22 mouse cellular contexts compared by ENCODE assay signal in the genomic region with DNA sequence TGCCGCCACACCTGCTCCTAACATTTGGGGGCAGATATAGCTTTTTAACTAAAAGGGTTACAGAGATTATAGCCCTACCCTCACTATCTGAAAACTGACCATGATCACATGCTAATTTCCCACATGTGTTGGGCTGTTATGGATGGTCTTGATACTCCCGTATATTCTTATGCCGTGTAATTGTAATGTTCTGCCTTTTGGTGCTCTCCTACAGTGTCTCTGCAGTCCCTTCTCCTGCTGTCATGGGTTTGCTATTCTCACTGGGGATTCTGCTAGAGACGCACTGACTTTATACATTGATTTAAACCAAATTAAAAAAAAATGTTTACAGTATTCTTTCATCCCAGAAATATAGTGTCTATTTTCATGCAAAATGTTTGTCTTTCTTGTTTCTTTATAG.
DNase-seq lines count a peak whose midpoint lies in the region; ATAC-seq lines count a peak whose summit lies in the region.
"Had no signal": no experiment of that assay in that cellular context is flagged by ENCODE, and none has a peak within 500 bp of the region (broad histone marks: within the 10 kb centered on the region; RNA-seq: fewer than 3 reads in every experiment).

No protein-coding gene starts in this region.

- peaks cover 22% of the 10 kb centered on the region for H3K4me1 ChIP-seq in hindbrain, embryonic 12.5 days
- H3K4me1 ChIP-seq in hindbrain, embryonic 16.5 days (ENCODE audit: control insufficient read depth, insufficient read depth, low read depth, low read length) = peaks cover 4% of the 10 kb centered on the region
- H3K4me1 ChIP-seq in neural tube, embryonic 11.5 days (ENCODE audit: control insufficient read depth, insufficient read depth, low read length) = peaks cover 10% of the 10 kb centered on the region
- peaks cover 22% of the 10 kb centered on the region for H3K4me1 ChIP-seq in neural tube, embryonic 15.5 days
- H3K4me1 ChIP-seq in neural tube, embryonic 13.5 days (replicated peaks) = peaks cover 36% of the 10 kb centered on the region
- H3K4me1 ChIP-seq: embryonic facial prominence, embryonic 13.5 days; embryonic facial prominence, embryonic 15.5 days; forebrain, embryonic 10.5 days had no signal

- H3K4me2 ChIP-seq in hindbrain, embryonic 12.5 days (replicated peaks) = no peak overlapping the region
- H3K4me2 ChIP-seq in hindbrain, embryonic 16.5 days (ENCODE audit: low read length) = no peak overlapping the region
- H3K4me2 ChIP-seq in neural tube, embryonic 11.5 days (ENCODE audit: low read depth) = no peak overlapping the region
- no peak overlapping the region for H3K4me2 ChIP-seq in neural tube, embryonic 15.5 days
- no peak overlapping the region for H3K4me2 ChIP-seq in neural tube, embryonic 13.5 days
- H3K4me2 ChIP-seq: embryonic facial prominence, embryonic 13.5 days; embryonic facial prominence, embryonic 15.5 days; forebrain, embryonic 12.5 days had no signal

- H3K27me3 ChIP-seq in hindbrain, embryonic 12.5 days = no peaks in the 10 kb centered on the region
- H3K27me3 ChIP-seq in hindbrain, embryonic 16.5 days (replicated peaks; ENCODE audit: control insufficient read depth, insufficient read depth, low read length) = no peaks in the 10 kb centered on the region
- H3K27me3 ChIP-seq in neural tube, embryonic 11.5 days (ENCODE audit: control insufficient read depth, insufficient read depth, low read length) = no peaks in the 10 kb centered on the region
- no peaks in the 10 kb centered on the region for H3K27me3 ChIP-seq in neural tube, embryonic 15.5 days (replicated peaks)
- no peaks in the 10 kb centered on the region for H3K27me3 ChIP-seq in neural tube, embryonic 13.5 days
- H3K27me3 ChIP-seq: embryonic facial prominence, embryonic 13.5 days; embryonic facial prominence, embryonic 15.5 days; forebrain, embryonic 12.5 days had no signal

- no peak overlapping the region for H3K27ac ChIP-seq in hindbrain, embryonic 12.5 days
- no peak overlapping the region for H3K27ac ChIP-seq in hindbrain, embryonic 16.5 days (ENCODE audit: low read depth, low read length)
- H3K27ac ChIP-seq in neural tube, embryonic 11.5 days (ENCODE audit: low read depth, low read length) = peak overlapping the region; percentile 1; the same call in 1 of the 2 replicates
- H3K27ac ChIP-seq in neural tube, embryonic 15.5 days (replicated peaks) = no peak overlapping the region
- H3K27ac ChIP-seq in neural tube, embryonic 13.5 days (replicated peaks) = peak overlapping the region; percentile 38; the same call in 1 of the 2 replicates
- H3K27ac ChIP-seq: embryonic facial prominence, embryonic 13.5 days; embryonic facial prominence, embryonic 15.5 days; forebrain, embryonic 10.5 days; forebrain, embryonic 12.5 days had no signal

- DNase-seq in neural tube, embryonic 11.5 days (ENCODE audit: low spot score) = no peak
- DNase-seq in mesoderm, embryonic 11.5 days (ENCODE audit: low read depth, low spot score) = peak; percentile 14
- DNase-seq in lung, postnatal 25 days (ENCODE audit: low spot score) = no peak
- DNase-seq: adrenal gland, adult 2 months; adrenal gland, postnatal 10 days; adrenal gland, postnatal 25 days; cerebellum, adult 11 months; cerebellum, adult 18-20 months; cerebellum, adult 8-10 months; cerebellum, adult 9-11 months; cerebellum, postnatal 14 days; cerebellum, postnatal 36 days; embryo, embryonic 11 days had no signal

- H3K4me3 ChIP-seq in hindbrain, embryonic 12.5 days = no peak overlapping the region
- H3K4me3 ChIP-seq in hindbrain, embryonic 16.5 days (ENCODE audit: low read length) = no peak overlapping the region
- no peak overlapping the region for H3K4me3 ChIP-seq in neural tube, embryonic 11.5 days (ENCODE audit: low read depth, low read length)
- H3K4me3 ChIP-seq in neural tube, embryonic 15.5 days (replicated peaks) = no peak overlapping the region
- no peak overlapping the region for H3K4me3 ChIP-seq in neural tube, embryonic 13.5 days
- H3K4me3 ChIP-seq: embryonic facial prominence, embryonic 13.5 days; embryonic facial prominence, embryonic 15.5 days; erythroblast, embryonic 14.5 days; forebrain, embryonic 10.5 days; forebrain, embryonic 12.5 days had no signal

- ATAC-seq in hindbrain, embryonic 12.5 days (ENCODE audit: low FRiP score) = peak; percentile 64
- no peak for ATAC-seq in hindbrain, embryonic 16.5 days
- ATAC-seq in neural tube, embryonic 11.5 days (ENCODE audit: insufficient read depth, low FRiP score, low TSS enrichment) = peak; percentile 74
- no peak for ATAC-seq in neural tube, embryonic 15.5 days (ENCODE audit: low FRiP score)
- 0 out of 2 replicates have a peak, but pooled peaks have one; percentile 16 for ATAC-seq in neural tube, embryonic 13.5 days (ENCODE audit: low read depth)

- H3K36me3 ChIP-seq in hindbrain, embryonic 12.5 days = no peaks in the 10 kb centered on the region
- H3K36me3 ChIP-seq in hindbrain, embryonic 16.5 days (ENCODE audit: control insufficient read depth, insufficient read depth, low read length) = no peaks in the 10 kb centered on the region
- H3K36me3 ChIP-seq in neural tube, embryonic 11.5 days (ENCODE audit: control insufficient read depth, insufficient read depth, low read length) = no peaks in the 10 kb centered on the region
- no peaks in the 10 kb centered on the region for H3K36me3 ChIP-seq in neural tube, embryonic 15.5 days
- H3K36me3 ChIP-seq in neural tube, embryonic 13.5 days = no peaks in the 10 kb centered on the region
- H3K36me3 ChIP-seq: embryonic facial prominence, embryonic 13.5 days; embryonic facial prominence, embryonic 15.5 days; forebrain, embryonic 10.5 days; forebrain, embryonic 12.5 days had no signal

- no peaks in the 10 kb centered on the region for H3K9me3 ChIP-seq in hindbrain, embryonic 12.5 days (replicated peaks)
- no peaks in the 10 kb centered on the region for H3K9me3 ChIP-seq in hindbrain, embryonic 16.5 days (ENCODE audit: control insufficient read depth, low read length)
- no peaks in the 10 kb centered on the region for H3K9me3 ChIP-seq in neural tube, embryonic 11.5 days (ENCODE audit: control insufficient read depth, low read length)
- no peaks in the 10 kb centered on the region for H3K9me3 ChIP-seq in neural tube, embryonic 15.5 days (replicated peaks)
- no peaks in the 10 kb centered on the region for H3K9me3 ChIP-seq in neural tube, embryonic 13.5 days
- H3K9me3 ChIP-seq: embryonic facial prominence, embryonic 13.5 days; embryonic facial prominence, embryonic 15.5 days; forebrain, embryonic 10.5 days; forebrain, embryonic 12.5 days had no signal

- 53% methylated on average over 4 of the region's 4 CpGs for WGBS in hindbrain, embryonic 12.5 days
- 42% methylated on average over 4 of the region's 4 CpGs for WGBS in hindbrain, embryonic 16.5 days
- WGBS in neural tube, embryonic 11.5 days = 63% methylated on average over 4 of the region's 4 CpGs
- 34% methylated on average over 4 of the region's 4 CpGs for WGBS in neural tube, embryonic 15.5 days
- 34% methylated on average over 4 of the region's 4 CpGs for WGBS in neural tube, embryonic 13.5 days

- no peak overlapping the region for H3K9ac ChIP-seq in hindbrain, embryonic 12.5 days
- no peak overlapping the region for H3K9ac ChIP-seq in hindbrain, embryonic 16.5 days (ENCODE audit: low read depth, low read length)
- no peak overlapping the region for H3K9ac ChIP-seq in neural tube, embryonic 11.5 days (ENCODE audit: low read length)
- H3K9ac ChIP-seq in neural tube, embryonic 15.5 days (replicated peaks) = no peak overlapping the region
- no peak overlapping the region for H3K9ac ChIP-seq in neural tube, embryonic 13.5 days
- H3K9ac ChIP-seq: embryonic facial prominence, embryonic 13.5 days; embryonic facial prominence, embryonic 15.5 days; forebrain, embryonic 12.5 days had no signal

Comparison
In these comparisons a context has a peak if more than half of its experiments do, and no peak if none do; other contexts are left out.
1. ATAC-seq: peak in hindbrain, embryonic 12.5 days (single experiment), neural tube, embryonic 11.5 days (single experiment) and neural tube, embryonic 13.5 days (single experiment); none in hindbrain, embryonic 16.5 days (single experiment) and neural tube, embryonic 15.5 days (single experiment).
2. H3K27ac ChIP-seq: peak in neural tube, embryonic 11.5 days (single experiment) and neural tube, embryonic 13.5 days (single experiment); none in hindbrain, embryonic 12.5 days (single experiment), hindbrain, embryonic 16.5 days (single experiment) and neural tube, embryonic 15.5 days (single experiment).